Mouse (Mus musculus): ENCODE results near the gene Gdi1. TPM values are rescaled to one million over a fixed set of nuclear protein-coding genes. Genes with fewer than 3 reads are reported as not detected.
A peak's percentile ranks its signal among the peaks of the same experiment; 100 is the strongest.
"Not testable (repeated sequence)": the region's sequence is repeated elsewhere in the genome, so short reads cannot be mapped to it uniquely, and the experiment has no call there.

Gdi1 gene
- polyA plus RNA-seq, 1 experiment from 2014 or later, result 260 TPM

- H3K36me3 ChIP-seq, result no peaks in the 10 kb centered on the region
- H3K9me3 ChIP-seq, result no peaks in the 10 kb centered on the region
- peak overlapping the region; percentile 58; the same call in 1 of the 2 replicates for H3K27ac ChIP-seq
- ATAC-seq (ENCODE audit: low FRiP score, low read depth), result peak; percentile 36
- H3K9ac ChIP-seq, result peak overlapping the region; percentile 75
- H3K27me3 ChIP-seq, result no peaks in the 10 kb centered on the region
- 25% methylated on average over 13 of the region's 13 CpGs for WGBS
- H3K4me3 ChIP-seq, result peak overlapping the region; percentile 51
- peak overlapping the region; percentile 67 for H3K4me2 ChIP-seq (replicated peaks)
- H3K4me1 ChIP-seq, result no peaks in the 10 kb centered on the region
Measured at GRCm38 (mm10) chrX:74352645-74353466, 48.1 kb downstream of the Gdi1 start.

DNA sequence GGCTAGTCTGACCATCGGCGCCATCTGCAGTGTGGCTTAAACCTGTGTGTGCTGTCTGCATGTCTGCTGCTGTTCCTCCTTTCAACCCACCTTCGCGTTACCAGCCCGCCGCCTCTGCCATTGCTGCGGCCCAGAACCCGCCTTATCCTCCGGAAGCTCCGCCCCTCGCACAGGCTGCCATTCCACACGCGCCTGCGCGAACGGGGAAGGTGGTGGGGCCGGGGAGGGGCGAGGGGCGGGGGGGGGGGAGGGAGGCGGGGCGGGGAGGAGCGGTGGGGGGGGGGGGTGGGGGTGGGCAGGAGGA is 48.6 kb downstream of the Gdi1 start, which contains the start of gene Lage3:
TSS of gene Lage3 (minus strand) at position 152 of the 304 bp plus-strand sequence.
- ATAC-seq (ENCODE audit: low FRiP score, low read depth), result peak; percentile 83; the same call in 1 of the 2 replicates
- no peaks in the 10 kb centered on the region for H3K36me3 ChIP-seq
- H3K27ac ChIP-seq, result peak within 1 kb of the TSS; percentile 58; the same call in 1 of the 2 replicates
- no peaks in the 10 kb centered on the region for H3K4me1 ChIP-seq
- 32% methylated on average over 15 of the region's 22 CpGs for WGBS
- H3K4me2 ChIP-seq (replicated peaks), result peak within 1 kb of the TSS; percentile 67
- no peaks in the 10 kb centered on the region for H3K27me3 ChIP-seq
- no peaks in the 10 kb centered on the region for H3K9me3 ChIP-seq
- H3K4me3 ChIP-seq, result peak within 1 kb of the TSS; percentile 51
- peak within 1 kb of the TSS; percentile 75 for H3K9ac ChIP-seq

DNA sequence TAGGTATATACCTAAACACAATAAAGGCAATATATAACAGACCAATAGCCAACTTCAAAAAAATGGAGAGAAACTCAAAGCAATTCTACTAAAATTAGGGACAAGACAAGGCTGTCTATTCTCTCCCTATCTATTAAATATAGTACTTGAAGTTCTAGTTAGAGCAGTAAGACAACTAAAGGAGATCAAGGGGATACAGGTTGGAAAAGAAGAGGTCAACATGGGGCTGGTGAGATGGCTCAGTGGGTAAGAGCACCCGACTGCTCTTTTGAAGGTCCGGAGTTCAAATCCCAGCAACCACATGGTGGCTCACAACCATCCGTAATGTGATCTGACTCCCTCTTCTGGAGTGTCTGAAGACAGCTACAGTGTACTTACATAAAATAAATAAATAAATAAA is 52.3 kb downstream of the Gdi1 start:
- ATAC-seq (ENCODE audit: low FRiP score, low read depth); H3K27me3 ChIP-seq; H3K4me2 ChIP-seq (replicated peaks); H3K36me3 ChIP-seq; H3K27ac ChIP-seq; H3K9me3 ChIP-seq; H3K9ac ChIP-seq; H3K4me1 ChIP-seq; H3K4me3 ChIP-seq: not testable (repeated sequence)
- 82% methylated on average over 3 of the region's 3 CpGs for WGBS

- no peaks in the 10 kb centered on the region for H3K27me3 ChIP-seq
- no peak overlapping the region for H3K27ac ChIP-seq
- WGBS, result 42% methylated on average over 11 of the region's 11 CpGs
- H3K36me3 ChIP-seq, result no peaks in the 10 kb centered on the region
- no peak overlapping the region for H3K9ac ChIP-seq
- H3K4me1 ChIP-seq, result no peaks in the 10 kb centered on the region
- no peaks in the 10 kb centered on the region for H3K9me3 ChIP-seq
- no peak overlapping the region for H3K4me2 ChIP-seq (replicated peaks)
- no peak for ATAC-seq (ENCODE audit: low FRiP score, low read depth)
- H3K4me3 ChIP-seq, result no peak overlapping the region
Measured at GRCm38 (mm10) chrX:74359171-74359570, 54.4 kb downstream of the Gdi1 start.

Small RNA genes lying within 50 kb of the gene (microRNA-seq; reads per million reads assigned to microRNA genes)
- gene Mir7091 (not detected), gene Mir7092 (not detected)

Other genes with a start within 250 kb of the Gdi1 start
- not detected in 2 replicates for gene Opn1mw, start 177.5 kb upstream of the Gdi1 start, polyA plus RNA-seq (2015; fragmentation: Nextera tagmentation; extraction: Ambion mirVana)
- 12.5 and 12.8 TPM in 2 replicates for gene Mecp2, start 169.6 kb upstream of the Gdi1 start, polyA plus RNA-seq (2015; fragmentation: Nextera tagmentation; extraction: Ambion mirVana)
- gene Tex28, start 137.2 kb upstream of the Gdi1 start, polyA plus RNA-seq (2015; fragmentation: Nextera tagmentation; extraction: Ambion mirVana), result not detected in 2 replicates
- 0.05 TPM in 1 of 2 replicates, not detected in the other for gene Tktl1, start 127.7 kb upstream of the Gdi1 start, polyA plus RNA-seq (2015; fragmentation: Nextera tagmentation; extraction: Ambion mirVana)
- gene Flna, start 55.2 kb upstream of the Gdi1 start, polyA plus RNA-seq (2015; fragmentation: Nextera tagmentation; extraction: Ambion mirVana), result 275 and 314 TPM in 2 replicates
- 26.7 and 27.8 TPM in 2 replicates for gene Emd, start 50.3 kb upstream of the Gdi1 start, polyA plus RNA-seq (2015; fragmentation: Nextera tagmentation; extraction: Ambion mirVana)
- 828 and 885 TPM in 2 replicates for gene Rpl10, start 34.2 kb upstream of the Gdi1 start, polyA plus RNA-seq (2015; fragmentation: Nextera tagmentation; extraction: Ambion mirVana)
- gene Taz, start 23.1 kb upstream of the Gdi1 start, polyA plus RNA-seq (2015; fragmentation: Nextera tagmentation; extraction: Ambion mirVana), result 91.0 and 92.2 TPM in 2 replicates
- 11.7 and 12.0 TPM in 2 replicates for gene Dnase1l1, start 22.7 kb upstream of the Gdi1 start, polyA plus RNA-seq (2015; fragmentation: Nextera tagmentation; extraction: Ambion mirVana)
- gene Atp6ap1, start 7.9 kb upstream of the Gdi1 start, polyA plus RNA-seq (2015; fragmentation: Nextera tagmentation; extraction: Ambion mirVana), result 127 and 128 TPM in 2 replicates
- 73.5 and 76.5 TPM in 2 replicates for gene Fam50a, start 8.0 kb downstream of the Gdi1 start, polyA plus RNA-seq (2015; fragmentation: Nextera tagmentation; extraction: Ambion mirVana)
- 21.2 and 25.3 TPM in 2 replicates for gene Plxna3, start 24.1 kb downstream of the Gdi1 start, polyA plus RNA-seq (2015; fragmentation: Nextera tagmentation; extraction: Ambion mirVana)
- gene Lage3, start 48.6 kb downstream of the Gdi1 start, polyA plus RNA-seq (2015; fragmentation: Nextera tagmentation; extraction: Ambion mirVana), result 114 and 115 TPM in 2 replicates
- 62.2 and 68.2 TPM in 2 replicates for gene Ubl4a, start 68.2 kb downstream of the Gdi1 start, polyA plus RNA-seq (2015; fragmentation: Nextera tagmentation; extraction: Ambion mirVana)
- gene Slc10a3, start 68.4 kb downstream of the Gdi1 start, polyA plus RNA-seq (2015; fragmentation: Nextera tagmentation; extraction: Ambion mirVana), result 19.6 and 21.3 TPM in 2 replicates
- gene Fam3a, start 88.3 kb downstream of the Gdi1 start, polyA plus RNA-seq (2015; fragmentation: Nextera tagmentation; extraction: Ambion mirVana), result 42.3 and 43.5 TPM in 2 replicates
- 18.2 and 18.4 TPM in 2 replicates for gene Ikbkg, start 88.3 kb downstream of the Gdi1 start, polyA plus RNA-seq (2015; fragmentation: Nextera tagmentation; extraction: Ambion mirVana)
- gene G6pdx, start 124.2 kb downstream of the Gdi1 start, polyA plus RNA-seq (2015; fragmentation: Nextera tagmentation; extraction: Ambion mirVana), result 45.6 and 47.0 TPM in 2 replicates
- gene Gm6880, start 176.4 kb downstream of the Gdi1 start, polyA plus RNA-seq (2015; fragmentation: Nextera tagmentation; extraction: Ambion mirVana), result 2.1 and 4.3 TPM in 2 replicates